Mouse (Mus musculus): Measurements from ENCODE around the gene Rab3gap2.
"Not testable (repeated sequence)": the region's sequence is repeated elsewhere in the genome, so short reads cannot be mapped to it uniquely, and the experiment has no call there.

The Rab3gap2 gene

GRCm38 (mm10) chr1:185280616-185281015 lies 76.7 kb downstream of the Rab3gap2 start:
- no peak for ATAC-seq (ENCODE audit: low TSS enrichment)

GRCm38 (mm10) chr1:185282846-185283245 lies 78.9 kb downstream of the Rab3gap2 start:
- ATAC-seq (ENCODE audit: low TSS enrichment): no peak

DNA sequence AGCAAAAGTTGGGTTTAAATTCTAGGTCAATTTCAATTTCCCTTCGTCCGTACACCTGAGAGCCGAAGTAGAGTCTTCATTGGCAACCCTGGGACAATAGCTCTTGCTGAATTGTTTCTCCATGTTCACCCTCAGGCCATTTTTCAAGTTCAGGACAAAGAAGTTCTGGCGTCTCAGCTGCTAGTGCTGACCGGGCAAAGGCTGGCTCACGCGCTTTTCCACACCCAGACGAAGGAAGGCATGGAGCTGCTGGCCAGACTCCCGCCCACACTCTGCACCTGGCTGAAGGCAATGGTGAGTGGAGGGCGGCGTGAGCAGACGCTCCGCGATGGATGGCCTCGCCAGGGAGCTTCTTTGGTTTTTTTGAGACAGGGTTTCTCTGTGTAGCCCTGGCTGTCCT lies 79.3 kb downstream of the Rab3gap2 start:
- ATAC-seq (ENCODE audit: low TSS enrichment): no peak

- 0 out of 2 replicates have a peak, but pooled peaks have one; percentile 7 for ATAC-seq (ENCODE audit: low TSS enrichment)
Measured at GRCm38 (mm10) chr1:185284740-185285139, 80.8 kb downstream of the Rab3gap2 start.

DNA sequence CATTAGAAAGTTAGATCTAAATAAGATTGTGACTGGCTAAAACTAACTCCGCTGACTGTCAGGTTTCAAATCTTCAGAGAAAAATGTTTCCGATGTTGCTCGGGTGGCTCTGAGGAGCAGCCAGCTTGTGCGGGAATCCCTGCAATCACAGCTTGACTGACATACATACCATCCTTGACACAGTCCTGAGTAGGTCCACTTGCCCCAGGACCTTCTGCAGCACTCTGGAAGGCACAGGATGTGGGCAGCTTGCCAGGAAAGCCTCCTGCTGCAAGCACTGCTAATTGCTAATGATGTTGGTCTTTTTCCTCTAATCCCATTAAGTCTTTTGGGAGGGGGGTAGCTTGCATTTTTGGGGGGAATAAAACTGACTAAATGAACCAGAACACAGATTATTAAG lies 81.3 kb downstream of the Rab3gap2 start:
- ATAC-seq (ENCODE audit: low TSS enrichment): no peak

DNA sequence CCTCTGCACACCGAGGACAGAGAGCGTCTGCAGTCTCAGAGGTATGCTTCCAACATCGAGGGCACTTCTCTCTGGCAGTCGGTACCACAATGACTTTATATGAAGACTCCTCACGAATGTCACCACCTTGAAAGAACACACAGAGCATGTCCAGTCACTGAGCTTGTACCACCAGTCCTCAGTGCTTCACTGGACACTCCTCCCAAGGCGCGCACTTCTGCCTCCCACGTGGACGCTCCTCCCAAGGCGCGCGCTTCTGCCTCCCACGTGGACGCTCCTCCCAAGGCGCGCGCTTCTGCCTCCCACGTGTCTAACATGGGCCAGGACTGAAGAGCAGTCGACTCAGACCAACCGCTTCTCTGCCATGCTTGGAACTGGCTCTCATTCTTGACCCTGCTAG lies 83.1 kb downstream of the Rab3gap2 start:
- ATAC-seq (ENCODE audit: low TSS enrichment): peak; percentile 58

GRCm38 (mm10) chr1:185289231-185289630 lies 85.3 kb downstream of the Rab3gap2 start:
- ATAC-seq (ENCODE audit: low TSS enrichment): peak; percentile 28; the same call in 1 of the 2 replicates

DNA sequence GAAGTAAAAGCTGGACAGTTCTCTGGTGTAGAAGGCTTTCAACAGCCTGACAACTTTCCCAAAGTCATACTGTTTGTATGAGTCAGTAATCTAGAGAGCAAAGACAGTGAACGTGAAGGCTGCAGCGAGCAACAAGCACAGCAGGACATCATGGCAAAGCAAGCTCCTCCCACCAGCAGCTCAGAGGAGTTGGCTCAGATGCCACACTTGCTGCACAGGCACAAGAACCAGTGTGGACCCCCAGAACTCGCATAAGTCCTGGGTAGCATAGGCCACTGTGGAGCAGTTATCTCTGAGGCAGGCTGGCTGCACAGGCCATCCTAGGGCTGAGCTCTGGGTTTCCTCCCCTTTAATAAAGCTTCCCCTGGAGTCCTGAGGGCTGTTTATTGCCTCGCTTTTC lies 87.4 kb downstream of the Rab3gap2 start:
- ATAC-seq (ENCODE audit: low TSS enrichment): no peak

GRCm38 (mm10) chr1:185292646-185293360 lies 88.9 kb downstream of the Rab3gap2 start:
- no peak for ATAC-seq (ENCODE audit: low TSS enrichment)

DNA sequence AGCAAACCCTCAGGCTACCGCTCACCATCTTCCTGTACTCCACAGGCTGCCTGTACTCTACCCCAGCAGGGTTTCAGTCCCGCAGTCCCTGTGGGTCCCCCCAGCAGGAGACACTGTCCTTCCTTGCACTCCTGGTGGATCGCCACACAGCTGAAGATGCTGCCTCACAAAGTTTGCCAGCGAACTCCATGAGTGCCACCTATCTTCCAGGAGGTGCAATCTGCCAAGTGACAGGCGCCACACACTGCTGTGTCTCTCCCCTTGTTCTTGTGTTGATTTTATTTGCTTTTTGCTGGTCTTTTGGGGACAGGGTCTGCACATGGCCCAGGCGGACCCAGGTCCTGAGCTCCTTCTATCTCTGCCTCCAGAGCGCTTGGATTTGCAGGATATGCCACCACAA lies 92.9 kb downstream of the Rab3gap2 start:
- ATAC-seq (ENCODE audit: low TSS enrichment): no peak

DNA sequence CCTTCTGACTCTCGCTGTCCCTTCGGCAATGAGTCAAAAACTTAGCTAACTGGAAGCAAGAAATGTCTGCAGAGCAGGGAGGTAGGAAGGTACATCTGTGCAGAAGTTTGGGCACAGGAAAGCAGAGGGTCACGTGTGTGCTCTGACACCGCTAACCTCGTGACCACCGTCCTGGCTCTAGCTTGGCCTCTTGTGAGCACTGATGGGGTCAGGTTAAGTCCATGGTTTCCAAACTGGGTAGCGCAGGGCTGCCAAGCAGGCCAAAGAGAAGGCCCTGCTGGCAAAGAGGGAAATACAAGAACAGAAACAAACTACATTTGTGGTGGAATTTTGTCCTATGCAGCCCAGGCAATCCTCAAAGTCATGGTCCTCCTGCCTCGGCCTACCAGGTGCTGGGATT lies 94.6 kb downstream of the Rab3gap2 start:
- ATAC-seq (ENCODE audit: low TSS enrichment): no peak

GRCm38 (mm10) chr1:185302816-185303215 lies 98.9 kb downstream of the Rab3gap2 start:
- no peak for ATAC-seq (ENCODE audit: low TSS enrichment)

- ATAC-seq (ENCODE audit: low TSS enrichment): no peak
Measured at GRCm38 (mm10) chr1:185306836-185307235, 102.9 kb downstream of the Rab3gap2 start.

DNA sequence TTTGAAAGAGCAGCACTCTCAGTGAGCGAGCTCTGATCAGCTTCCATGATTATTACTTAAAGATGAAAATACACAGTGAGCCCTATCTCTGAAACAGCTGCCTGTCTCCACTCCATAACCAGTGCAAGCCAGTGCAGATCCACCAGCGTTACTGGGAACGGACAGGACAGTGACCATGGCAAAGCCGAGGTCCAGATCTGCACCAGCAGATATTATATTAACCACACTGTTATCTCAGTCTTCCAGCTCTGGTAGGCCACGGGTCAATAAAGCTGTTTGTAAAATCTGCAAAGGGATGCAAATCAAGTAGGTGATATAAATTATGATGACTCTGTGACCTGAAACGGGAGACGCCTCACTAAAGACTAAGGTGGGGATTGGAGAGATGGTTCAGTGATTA lies 103.7 kb downstream of the Rab3gap2 start:
- ATAC-seq (ENCODE audit: low TSS enrichment): no peak

DNA sequence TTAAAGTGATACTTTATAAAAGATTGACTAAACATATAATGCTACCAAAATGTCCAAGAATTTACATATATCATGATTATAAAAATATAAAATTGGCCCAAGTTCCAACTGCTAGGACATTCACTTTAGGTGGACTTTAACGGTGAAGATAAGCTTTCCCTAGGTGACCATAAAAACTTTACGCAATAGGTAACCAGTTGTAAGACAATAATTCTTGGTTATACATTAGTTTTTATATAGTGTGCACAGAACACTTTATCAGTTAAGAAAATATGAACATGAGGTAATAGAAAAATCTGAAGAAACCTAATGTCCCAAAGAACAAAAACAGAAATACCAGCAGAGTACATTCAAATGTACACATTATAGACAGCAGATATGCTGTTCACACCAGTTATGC lies 104.4 kb downstream of the Rab3gap2 start:
- no peak for ATAC-seq (ENCODE audit: low TSS enrichment)

DNA sequence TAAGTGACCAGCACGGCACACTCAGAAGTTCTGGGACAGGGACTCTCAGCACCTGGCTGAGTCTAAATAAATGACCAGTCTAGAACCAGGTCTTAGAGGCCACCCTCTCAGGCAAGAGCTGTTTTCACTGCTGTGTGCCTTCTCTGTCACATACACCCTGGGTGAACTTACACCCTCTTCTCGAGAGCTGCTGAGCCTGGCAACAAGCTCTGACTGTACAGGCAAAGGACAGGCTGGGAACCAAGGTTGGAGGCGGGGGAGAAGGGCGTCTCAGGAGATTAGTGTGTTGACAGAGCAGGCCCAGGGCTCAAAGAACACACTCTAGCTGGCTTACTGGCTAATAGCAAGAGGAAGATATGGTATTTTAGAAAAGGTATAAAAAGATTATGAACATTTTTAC lies 105.0 kb downstream of the Rab3gap2 start:
- no peak for ATAC-seq (ENCODE audit: low TSS enrichment)

DNA sequence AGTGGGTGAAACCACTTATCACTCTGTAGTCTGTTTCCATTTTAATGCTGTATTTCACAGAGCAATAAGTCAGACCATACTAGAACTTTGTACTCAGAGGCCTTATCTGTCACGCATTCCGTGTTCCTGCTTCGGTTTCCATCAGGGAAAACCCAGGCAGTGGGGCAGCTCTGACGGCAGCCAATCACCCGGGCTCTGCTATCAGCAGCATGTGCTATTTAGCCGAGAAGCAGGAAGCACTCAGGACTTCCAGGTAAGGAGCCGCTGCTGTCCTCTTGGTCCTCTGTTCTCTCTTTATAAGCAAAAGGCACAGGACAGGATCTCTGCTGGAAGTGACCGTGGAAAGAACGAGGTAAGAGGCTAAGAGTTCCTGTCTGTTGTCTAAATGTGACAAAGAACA lies 108.0 kb downstream of the Rab3gap2 start:
- no peak for ATAC-seq (ENCODE audit: low TSS enrichment)

DNA sequence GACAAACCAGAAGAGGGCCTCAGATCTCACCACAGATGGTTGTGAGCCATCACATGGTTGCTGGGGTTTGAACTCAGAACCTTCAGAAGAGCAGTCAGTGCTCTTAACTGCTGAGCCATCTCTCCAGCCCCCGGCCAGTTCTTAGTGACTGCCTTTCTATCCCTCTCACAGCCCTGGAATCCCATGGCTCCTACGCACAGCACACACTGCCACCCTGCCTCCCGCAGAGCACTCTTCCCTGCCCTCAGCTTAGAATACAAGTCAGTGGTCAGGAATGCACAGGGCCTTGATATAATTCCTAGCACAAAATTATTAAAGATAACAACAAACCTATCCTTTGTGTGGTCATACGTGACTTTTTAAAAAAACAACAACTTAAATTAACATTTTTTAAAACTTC lies 110.6 kb downstream of the Rab3gap2 start:
- ATAC-seq (ENCODE audit: low TSS enrichment): no peak

DNA sequence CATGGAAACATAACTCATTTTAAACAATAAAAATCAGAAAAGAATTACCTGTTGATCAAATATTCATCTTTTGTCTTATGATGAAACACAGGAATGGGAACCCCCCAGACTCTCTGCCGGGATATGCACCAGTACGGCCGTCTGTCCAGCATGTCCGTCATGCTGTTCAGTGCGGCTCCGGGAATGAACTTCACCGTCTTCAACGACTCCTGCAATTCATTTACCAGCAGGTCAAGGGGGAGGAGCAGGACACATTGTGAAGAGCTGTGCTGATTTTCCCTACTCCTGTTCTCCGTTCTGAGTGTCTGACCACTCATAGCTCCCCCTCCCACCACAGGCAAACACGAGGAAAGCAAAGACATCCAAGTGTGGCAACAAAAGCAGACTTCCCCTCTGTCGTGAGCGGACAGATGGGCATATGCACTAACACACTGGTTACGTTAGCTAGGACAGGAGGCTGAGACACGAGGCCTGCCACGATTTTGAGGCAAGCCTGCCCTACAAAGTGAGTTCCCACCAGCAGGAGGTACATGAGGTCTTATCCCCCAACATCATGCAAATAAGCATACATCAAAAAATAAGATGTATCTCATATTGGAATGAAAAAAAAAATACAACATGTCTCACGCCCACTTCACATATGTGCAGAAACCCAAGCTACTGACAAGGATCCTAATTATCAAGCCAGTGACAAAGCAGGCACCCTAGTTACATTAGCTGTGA lies 112.1 kb downstream of the Rab3gap2 start:
- ATAC-seq (ENCODE audit: low TSS enrichment): peak; percentile 85

DNA sequence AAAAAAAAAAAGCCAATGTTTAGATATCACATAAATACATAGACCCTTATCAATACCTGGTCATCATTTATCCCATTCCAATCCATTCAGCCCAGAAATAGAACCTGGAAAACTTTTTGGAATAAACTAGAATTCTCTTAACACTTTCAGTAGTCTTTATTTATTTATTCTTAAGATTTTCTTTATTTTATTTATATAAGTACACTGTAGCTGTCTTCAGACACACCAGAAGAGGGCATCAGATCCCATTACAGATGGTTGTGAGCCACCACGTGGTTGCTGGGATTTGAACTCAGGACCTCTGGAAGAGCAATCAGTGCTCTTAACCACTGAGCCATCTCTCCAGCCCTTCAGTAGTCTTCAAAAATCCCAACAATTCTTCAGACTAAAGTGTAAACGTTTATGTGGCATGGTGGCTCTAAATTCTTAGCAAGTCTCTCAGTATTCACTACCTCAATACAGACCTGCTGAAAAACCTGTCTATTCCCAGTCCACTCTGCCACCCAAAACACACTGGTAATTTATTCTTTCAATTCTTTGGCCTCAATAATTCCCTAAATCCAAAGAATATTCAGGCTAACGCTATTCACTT lies 123.9 kb downstream of the Rab3gap2 start:
- ATAC-seq (ENCODE audit: low TSS enrichment): not testable (repeated sequence)

DNA sequence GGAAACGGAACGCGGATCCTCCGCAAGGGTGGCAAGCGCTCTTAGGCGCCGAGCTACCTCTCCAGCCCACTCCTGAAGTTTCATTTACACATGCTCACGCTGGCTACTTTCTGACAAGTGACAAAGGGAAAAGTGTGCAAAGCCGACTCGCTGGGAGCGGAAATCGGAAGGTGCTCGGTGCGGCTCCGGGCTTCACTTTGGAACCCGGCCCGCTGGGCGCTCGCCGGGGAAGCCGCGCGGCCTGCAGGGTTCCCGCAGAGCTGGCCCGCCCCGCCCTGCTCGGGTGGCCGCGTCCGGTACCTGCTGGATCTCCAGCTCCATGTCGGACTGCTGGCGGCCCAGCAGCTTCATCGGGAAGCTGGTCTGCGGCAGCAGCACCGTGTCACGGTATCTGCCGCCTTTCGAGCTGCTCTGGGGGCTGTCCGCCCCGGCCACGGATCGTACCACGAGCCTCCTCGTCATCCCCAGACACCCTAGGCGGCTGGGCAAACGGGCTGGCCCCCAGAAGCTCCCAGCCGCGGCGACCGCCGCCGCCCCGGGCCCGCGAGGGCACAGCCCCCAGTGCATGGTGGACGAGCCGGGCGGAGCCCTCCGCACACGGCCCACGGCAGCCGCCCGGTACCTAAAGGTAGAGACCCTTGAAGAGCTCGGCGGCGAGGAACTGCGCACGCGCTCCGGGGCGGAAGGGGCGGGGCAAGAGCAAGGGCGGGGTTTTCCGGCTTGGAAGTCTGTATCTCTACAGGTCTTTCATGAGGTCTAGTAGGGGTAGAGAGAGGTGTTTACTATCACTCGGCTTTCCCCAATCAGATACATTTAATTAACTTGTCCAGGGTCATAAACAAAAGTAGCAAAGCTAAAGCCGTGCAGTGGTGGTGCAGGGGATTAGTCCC lies 125.0 kb downstream of the Rab3gap2 start, which contains the start of gene Iars2:
Gene Iars2 (minus strand): TSS at position 676 of the 890 bp plus-strand sequence.
- ATAC-seq (ENCODE audit: low TSS enrichment): peak; percentile 84

- ATAC-seq (ENCODE audit: low TSS enrichment): no peak
Measured at GRCm38 (mm10) chr1:185329851-185330250, 125.9 kb downstream of the Rab3gap2 start.
